Mouse (Mus musculus) spleen, adult 2 months (tissue): Measurements from ENCODE around the gene Tagln3.

Source experiments
- CTCF ChIP-seq: fragments of 200-500 bp; IDR thresholded peaks from 2 replicates; pipeline ENCODE4 v1.5.1; 2011; ENCODE audit warnings: mild to moderate bottlenecking, inconsistent platforms; ENCODE audit not compliant: insufficient read depth, insufficient read length, insufficient replicate concordance; ENCODE audit errors: extremely low read depth
- POLR2A ChIP-seq: fragments of 200-500 bp; IDR thresholded peaks from 2 replicates; pipeline ENCODE4 v1.6.1; 2011; ENCODE audit warnings: low read depth, low read length, inconsistent platforms

DNA sequence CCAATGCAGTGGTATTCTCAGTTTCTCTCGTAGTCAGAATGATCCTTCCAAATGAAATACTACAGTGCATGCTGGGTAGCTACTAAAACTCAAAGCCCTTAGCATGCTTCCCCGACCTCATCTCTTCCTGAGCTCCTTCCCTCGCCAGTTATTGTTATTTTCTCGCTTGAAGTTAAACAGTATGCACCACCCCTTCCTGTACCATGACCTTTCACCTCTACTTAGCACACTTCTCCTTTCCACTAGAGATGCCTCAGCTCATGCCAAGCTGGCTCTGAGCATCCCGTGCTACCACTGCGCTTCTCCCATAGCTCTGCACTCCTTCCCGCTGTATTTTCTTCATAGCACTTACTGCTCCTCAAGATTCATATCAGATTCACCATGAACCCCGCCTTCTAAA, 13.5 kb upstream of the Tagln3 start:
- TF ChIP-seq POLR2A: no peak
- TF ChIP-seq CTCF: no peak
